Mouse (Mus musculus) liver, postnatal 0 days (tissue): ENCODE measurements around the gene Tkt. TPM values are rescaled to one million over a fixed set of nuclear protein-coding genes. Genes with fewer than 3 reads are reported as not detected.
"Not testable (repeated sequence)": the region's sequence is repeated elsewhere in the genome, so short reads cannot be mapped to it uniquely, and the experiment has no call there.

Experiments
- ATAC-seq: fragments of 200-750 bp; cut with Nextera tagmentation; 2 replicates; pipeline ENCODE4 v1.8.0; 2017; ENCODE audit warnings: mild to moderate bottlenecking, moderate library complexity
- DNase-seq: peaks from one replicate; pipeline ENCODE4 v3.0.0-alpha.2; 2016
- H3K27ac ChIP-seq: fragments of 300-500 bp; sonication (generic); 2 replicates; pipeline ENCODE4 v1.5.1; 2014; ENCODE audit warnings: antibody characterized with exemption, moderate library complexity, mild to moderate bottlenecking, low read depth
- H3K27me3 ChIP-seq: fragments of 300-500 bp; sonication (generic); 2 replicates; pipeline ENCODE4 v1.6.1; 2014; ENCODE audit warnings: low read length, control low read depth, mixed read lengths; ENCODE audit not compliant: insufficient read depth
- H3K36me3 ChIP-seq: fragments of 300-500 bp; sonication (generic); replicated peaks from 2 replicates; pipeline ENCODE4 v1.6.1; 2014; ENCODE audit warnings: mild to moderate bottlenecking, control low read depth, low read length, moderate library complexity, mixed read lengths; ENCODE audit not compliant: insufficient read depth
- H3K4me1 ChIP-seq: fragments of 300-500 bp; sonication (generic); 2 replicates; pipeline ENCODE4 v1.6.1; 2014; ENCODE audit warnings: antibody characterized with exemption, mild to moderate bottlenecking, control low read depth; ENCODE audit not compliant: insufficient read depth
- H3K4me2 ChIP-seq: fragments of 300-500 bp; sonication (generic); 2 replicates; pipeline ENCODE4 v1.6.1; 2014; ENCODE audit warnings: low read depth, mild to moderate bottlenecking, low read length, moderate library complexity, mixed read lengths
- H3K4me3 ChIP-seq: fragments of 300-500 bp; sonication (generic); 2 replicates; pipeline ENCODE4 v1.5.1; 2014; ENCODE audit warnings: low read depth, low read length
- H3K9ac ChIP-seq: fragments of 300-500 bp; sonication (generic); replicated peaks from 2 replicates; pipeline ENCODE4 v1.6.1; 2014; ENCODE audit warnings: mild to moderate bottlenecking, moderate library complexity
- H3K9me3 ChIP-seq: fragments of 300-500 bp; sonication (generic); 2 replicates; pipeline ENCODE4 v1.6.1; 2016; ENCODE audit warnings: mild to moderate bottlenecking, control low read depth, low read length, mixed read lengths
- CTCF ChIP-seq: sonication (generic); IDR thresholded peaks from 2 replicates; pipeline ENCODE4 v1.5.1; 2016; ENCODE audit warnings: antibody characterized with exemption, low read depth
- EP300 ChIP-seq: IDR thresholded peaks from 2 replicates; pipeline ENCODE4 v1.6.1; 2016; ENCODE audit warnings: antibody characterized with exemption, low read depth, mild to moderate bottlenecking
- WGBS: fragments of 180-500 bp; shearing (Covaris S2); extraction: QIAGEN DNeasy Blood & Tissue Kit; methylation state at CpG from one replicate; pipeline ENCODE4 v1.1.7; 2014; ENCODE audit not compliant: insufficient replicate concordance; 5-methylcytosine and 5-hydroxymethylcytosine counted together
- polyA plus RNA-seq: library from polyadenylated mRNA; unstranded; fragments of >200 nt; fragmentation: Nextera tagmentation; extraction: Ambion mirVana; gene quantifications from 2 replicates; pipeline ENCODE4 v1.2.1, GENCODE M21; 2015

Gene Tkt
- polyA plus RNA-seq, 1 experiment from 2014 or later = 110 TPM

DNA sequence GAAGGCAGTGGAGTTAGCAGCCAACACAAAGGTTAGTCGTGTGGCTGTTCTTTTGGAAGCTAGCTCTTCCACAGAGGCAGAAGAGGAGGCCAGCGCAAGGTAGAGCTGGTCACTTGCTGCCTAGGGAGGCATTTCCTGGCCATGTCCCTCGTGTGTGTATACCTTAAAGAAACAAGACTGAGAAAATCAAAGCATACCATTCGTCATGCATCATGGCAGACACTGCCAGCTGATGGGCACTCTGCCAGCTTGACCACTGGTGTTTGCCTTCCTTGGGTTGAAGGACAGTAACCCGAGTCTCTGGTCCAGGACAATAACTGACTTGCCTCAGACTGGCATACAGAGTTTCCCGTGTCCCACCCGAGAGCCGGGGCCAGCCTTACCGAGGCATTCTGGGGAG, 22.1 kb downstream of the Tkt start:
- Histone ChIP-seq H3K4me1 (no peaks in the 10 kb centered on the region), H3K4me2 (no peak overlapping the region), H3K36me3 (peaks cover 87% of the 10 kb centered on the region), H3K9ac (no peak overlapping the region), H3K27ac (no peak overlapping the region), H3K27me3 (no peaks in the 10 kb centered on the region), H3K4me3 (no peak overlapping the region), H3K9me3 (no peaks in the 10 kb centered on the region)
- ATAC-seq (no peak), DNase-seq (no peak)
- TF ChIP-seq CTCF = no peak
- no peak for TF ChIP-seq EP300
- WGBS = 75% methylated on average over 9 of the region's 9 CpGs

DNA sequence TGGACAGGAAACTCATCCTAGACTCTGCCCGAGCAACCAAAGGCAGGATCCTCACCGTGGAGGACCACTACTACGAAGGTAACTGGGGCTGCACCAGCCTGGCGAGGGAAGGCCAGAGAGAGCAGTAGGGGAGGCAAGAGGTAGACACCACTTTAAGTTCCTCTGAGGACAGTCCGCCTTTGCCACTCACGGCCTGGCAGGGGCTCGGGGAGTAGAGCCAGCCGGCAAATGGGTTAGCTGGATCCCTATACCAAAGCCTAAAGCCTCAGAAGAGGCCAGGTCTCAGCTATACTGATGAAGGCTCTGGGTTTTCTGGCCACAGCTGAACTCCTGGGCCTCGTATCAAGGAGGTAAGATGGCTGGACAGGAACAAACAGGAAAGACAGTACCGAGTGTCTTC, 24.1 kb downstream of the Tkt start:
- H3K4me2 ChIP-seq = no peak overlapping the region
- H3K4me1 ChIP-seq = no peaks in the 10 kb centered on the region
- no peak overlapping the region for H3K27ac ChIP-seq
- no peak overlapping the region for H3K9ac ChIP-seq
- no peaks in the 10 kb centered on the region for H3K9me3 ChIP-seq
- 79% methylated on average over 10 of the region's 10 CpGs for WGBS
- H3K36me3 ChIP-seq = peaks cover 75% of the 10 kb centered on the region
- TF ChIP-seq EP300 = no peak
- no peak for TF ChIP-seq CTCF
- no peak for ATAC-seq
- no peak overlapping the region for H3K4me3 ChIP-seq
- no peaks in the 10 kb centered on the region for H3K27me3 ChIP-seq
- no peak for DNase-seq

DNA sequence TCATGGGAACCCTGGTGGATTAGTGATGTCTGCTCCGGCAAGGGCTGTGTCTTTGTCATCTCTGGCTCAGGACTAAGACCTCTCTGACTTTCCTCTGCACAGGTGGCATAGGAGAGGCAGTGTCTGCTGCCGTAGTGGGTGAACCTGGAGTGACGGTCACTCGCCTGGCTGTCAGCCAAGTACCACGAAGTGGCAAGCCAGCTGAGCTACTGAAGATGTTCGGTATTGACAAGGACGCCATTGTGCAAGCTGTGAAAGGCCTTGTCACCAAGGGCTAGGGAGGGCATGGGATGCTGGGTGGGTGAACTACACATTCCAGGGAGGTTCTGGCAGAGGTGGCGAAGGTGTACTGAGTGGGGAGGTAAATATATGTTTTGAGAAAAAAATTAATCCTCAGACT, 25.1 kb downstream of the Tkt start:
- Histone ChIP-seq H3K36me3 (peaks cover 66% of the 10 kb centered on the region), H3K9ac (no peak overlapping the region), H3K27me3 (no peaks in the 10 kb centered on the region), H3K4me3 (no peak overlapping the region), H3K4me2 (no peak overlapping the region), H3K4me1 (peaks cover 3% of the 10 kb centered on the region; the same call in 1 of the 2 replicates), H3K9me3 (no peaks in the 10 kb centered on the region), H3K27ac (0 out of 2 replicates have a peak overlapping the region, but pooled peaks have one; percentile 22)
- DNase-seq (no peak), ATAC-seq (no peak)
- WGBS = 61% methylated on average over 8 of the region's 8 CpGs
- no peak for TF ChIP-seq EP300

GRCm38 (mm10) chr14:30573983-30574584, 25.9 kb downstream of the Tkt start:
- Histone ChIP-seq H3K36me3 (peaks cover 58% of the 10 kb centered on the region), H3K4me1 (peaks cover 3% of the 10 kb centered on the region; the same call in 1 of the 2 replicates), H3K9ac (no peak overlapping the region), H3K4me3 (no peak overlapping the region), H3K27me3 (no peaks in the 10 kb centered on the region), H3K27ac (no peak overlapping the region), H3K9me3 (no peaks in the 10 kb centered on the region), H3K4me2 (no peak overlapping the region)
- peak; percentile 82 for DNase-seq
- peak; percentile 49; the same call in 1 of the 2 replicates for ATAC-seq
- 59% methylated on average over 6 of the region's 6 CpGs for WGBS
- TF ChIP-seq CTCF = peak; percentile 98
- no peak for TF ChIP-seq EP300

- peaks cover 3% of the 10 kb centered on the region; the same call in 1 of the 2 replicates for H3K4me1 ChIP-seq
- peaks cover 43% of the 10 kb centered on the region for H3K36me3 ChIP-seq
- no peak overlapping the region for H3K4me3 ChIP-seq
- TF ChIP-seq EP300 = no peak
- no peak for ATAC-seq
- no peak overlapping the region for H3K27ac ChIP-seq
- no peak overlapping the region for H3K9ac ChIP-seq
- no peaks in the 10 kb centered on the region for H3K9me3 ChIP-seq
- H3K4me2 ChIP-seq = no peak overlapping the region
- DNase-seq = no peak
- no peaks in the 10 kb centered on the region for H3K27me3 ChIP-seq
- WGBS = 61% methylated on average over 7 of the region's 7 CpGs
Observed at GRCm38 (mm10) chr14:30575791-30576190, 27.6 kb downstream of the Tkt start.

- WGBS = 41% methylated on average over 5 of the region's 5 CpGs
- Histone ChIP-seq H3K36me3 (peaks cover 38% of the 10 kb centered on the region), H3K4me3 (no peak overlapping the region), H3K4me1 (peaks cover 3% of the 10 kb centered on the region; the same call in 1 of the 2 replicates), H3K9ac (no peak overlapping the region), H3K27ac (no peak overlapping the region), H3K9me3 (no peaks in the 10 kb centered on the region), H3K27me3 (no peaks in the 10 kb centered on the region), H3K4me2 (no peak overlapping the region)
- TF ChIP-seq CTCF (no peak), EP300 (no peak)
- ATAC-seq = peak; percentile 24; the same call in 1 of the 2 replicates
- DNase-seq = no peak
Observed at GRCm38 (mm10) chr14:30576260-30576659, 28.1 kb downstream of the Tkt start.

DNA sequence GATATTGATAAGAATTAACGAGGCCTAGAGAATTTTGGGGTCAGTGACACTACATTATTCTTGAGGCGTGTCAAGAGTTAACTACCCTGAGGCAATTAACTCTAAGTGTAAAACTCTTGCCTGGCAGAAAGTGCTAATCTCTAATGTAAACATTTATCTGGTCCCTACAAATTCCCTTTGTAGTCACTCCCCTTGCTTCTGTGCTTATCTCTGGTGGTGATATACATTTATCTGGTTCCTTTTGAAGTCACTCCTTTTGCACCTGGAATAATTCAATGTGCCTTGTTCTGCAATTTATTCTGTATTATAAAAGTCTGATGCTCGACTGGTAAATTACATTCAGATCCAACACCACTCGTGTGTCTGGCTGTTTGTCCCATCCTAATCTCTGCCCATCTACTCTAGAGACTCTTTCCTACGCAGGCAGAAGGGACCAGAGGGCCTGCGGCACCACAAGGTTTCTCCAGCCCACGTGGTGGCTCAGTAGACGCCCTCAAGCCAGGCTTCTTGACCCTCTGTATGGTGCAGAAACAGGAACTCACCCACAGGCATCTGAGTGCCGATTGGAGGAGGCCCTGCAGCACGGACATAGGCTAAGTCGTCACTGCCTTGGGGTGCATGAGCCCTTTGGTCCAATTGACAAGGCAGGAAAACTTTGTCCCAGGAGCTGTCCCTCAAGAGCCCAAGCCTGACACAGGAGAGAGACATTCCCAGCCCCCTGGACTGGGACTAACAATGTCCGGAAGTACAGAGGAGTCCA, 29.3 kb downstream of the Tkt start:
- not testable (repeated sequence) for H3K9me3 ChIP-seq, H3K4me1 ChIP-seq, H3K9ac ChIP-seq, H3K4me2 ChIP-seq, H3K27me3 ChIP-seq, H3K27ac ChIP-seq, H3K4me3 ChIP-seq
- ATAC-seq = peak; percentile 72
- peaks cover 26% of the 10 kb centered on the region for H3K36me3 ChIP-seq
- peak; percentile 33 for DNase-seq
- 18% methylated on average over 10 of the region's 12 CpGs for WGBS
